Mouse (Mus musculus): ENCODE measurements around the gene Gm20388.

- TF ChIP-seq CTCF (IDR thresholded peaks at IDR 0.05; ENCODE audit: low read depth): no peak
- TF ChIP-seq EP300 (IDR thresholded peaks at IDR 0.05; ENCODE audit: low read depth): no peak
These were observed 1300.0 kb downstream of the Gm20388 start for GRCm38 (mm10) chr8:121210627-121211026.
